Mouse (Mus musculus) mouse embryonic stem cell (cell line): ENCODE data around the gene Dcst2.

Experiments used
- in situ Hi-C, 2 experiments: fragments of 300-500 bp; cut with MboI; formaldehyde crosslinking; loops; 1 replicate in 1 of 2; 3 replicates in 1 of 2; pipeline ENCODE4 v1.14.3; 2019 to 2020; ENCODE audit warnings: low sequenced_read_pairs in 2 of 2, low pct_unique_long_range_greater_than_20kb in 1 of 2, mixed read lengths in 1 of 2; ENCODE audit not compliant: unreplicated experiment in 1 of 2

The Dcst2 gene

DNA sequence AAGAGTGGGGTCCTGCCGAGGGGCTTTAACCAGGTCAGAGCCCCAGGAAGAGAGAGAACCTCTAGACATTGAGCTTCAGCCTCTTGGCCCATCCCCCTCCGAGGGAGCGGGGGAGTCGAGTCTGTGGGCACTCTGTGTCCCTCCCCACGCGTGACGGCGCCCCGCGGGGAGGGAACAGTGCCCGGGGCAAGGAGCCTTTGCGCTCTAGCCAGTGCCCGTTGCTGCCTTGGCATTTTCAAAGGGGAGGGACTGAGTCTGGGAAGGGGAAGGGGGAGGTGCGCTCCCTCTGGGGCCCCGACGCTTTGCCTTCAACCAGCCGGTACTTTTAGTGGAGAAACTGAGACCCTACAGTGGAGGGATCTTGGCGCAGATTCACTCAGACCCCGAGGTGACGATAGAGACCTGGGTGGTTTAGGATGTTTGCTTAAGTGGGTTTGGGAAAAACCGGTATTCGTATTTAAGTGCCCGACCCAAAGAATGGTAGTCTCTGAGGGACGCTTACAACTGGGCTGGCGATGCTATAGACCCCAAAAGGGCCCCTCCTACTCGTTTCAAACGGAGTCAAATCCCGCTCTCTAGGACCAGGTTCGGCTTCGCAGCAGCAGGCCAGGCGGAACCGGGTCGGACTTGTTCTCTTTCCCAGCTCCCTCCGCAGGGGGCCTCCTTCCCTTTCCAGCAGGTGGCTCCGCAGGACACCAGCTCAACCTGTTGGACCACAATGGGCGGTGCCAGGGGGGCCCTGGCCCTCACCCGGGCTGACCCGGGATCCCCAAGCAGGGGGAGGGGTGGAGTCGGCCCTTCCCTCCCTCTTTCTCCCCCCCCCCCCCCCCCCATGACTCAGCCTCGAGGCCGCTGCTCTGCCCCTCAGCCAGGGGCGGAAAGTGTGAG, 32.5 kb downstream of the Dcst2 start, which contains the start of gene Zbtb7b:
TSS of gene Zbtb7b (minus strand) at position 771 of the 888 bp plus-strand sequence.
- in situ Hi-C loops, result no loop called here

DNA sequence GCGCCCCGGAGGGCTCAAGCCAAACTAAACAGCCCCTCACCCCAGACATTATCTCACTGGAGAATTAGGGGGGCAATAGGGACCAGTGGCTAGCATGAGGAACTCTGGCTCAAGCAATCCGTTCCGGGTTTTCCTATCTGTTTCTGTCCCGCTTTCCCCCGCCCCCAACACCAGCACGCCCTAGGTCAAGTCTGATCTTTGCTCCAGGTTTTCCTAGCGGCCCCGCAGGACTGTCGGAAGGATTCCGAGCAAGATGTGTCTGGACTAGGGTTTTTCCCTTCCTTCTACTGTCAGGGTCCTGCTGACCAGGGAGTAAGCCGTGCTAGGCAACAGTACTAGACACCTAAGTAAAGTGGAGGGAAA, 33.1 kb downstream of the Dcst2 start:
- in situ Hi-C loops, result no loop called here

DNA sequence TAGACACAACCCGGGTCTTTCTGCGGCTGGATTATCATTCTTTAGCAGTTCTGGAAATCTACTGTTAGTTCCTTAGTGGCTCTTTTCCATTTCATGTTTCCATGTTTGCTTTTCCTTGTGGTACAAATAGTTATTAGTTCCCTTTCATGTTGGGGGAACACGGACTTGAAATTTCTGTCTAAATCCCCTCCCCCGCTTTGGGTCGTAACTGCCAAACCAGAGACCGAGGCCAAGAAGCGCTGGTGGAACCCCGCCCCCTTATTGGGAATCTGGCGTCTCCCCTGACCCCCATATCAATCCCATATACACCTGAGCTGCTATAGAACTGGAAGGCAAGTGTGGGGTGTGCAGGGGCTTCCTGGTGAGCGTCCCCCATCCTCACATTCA, 33.6 kb downstream of the Dcst2 start:
- in situ Hi-C loops, result no loop called here

DNA sequence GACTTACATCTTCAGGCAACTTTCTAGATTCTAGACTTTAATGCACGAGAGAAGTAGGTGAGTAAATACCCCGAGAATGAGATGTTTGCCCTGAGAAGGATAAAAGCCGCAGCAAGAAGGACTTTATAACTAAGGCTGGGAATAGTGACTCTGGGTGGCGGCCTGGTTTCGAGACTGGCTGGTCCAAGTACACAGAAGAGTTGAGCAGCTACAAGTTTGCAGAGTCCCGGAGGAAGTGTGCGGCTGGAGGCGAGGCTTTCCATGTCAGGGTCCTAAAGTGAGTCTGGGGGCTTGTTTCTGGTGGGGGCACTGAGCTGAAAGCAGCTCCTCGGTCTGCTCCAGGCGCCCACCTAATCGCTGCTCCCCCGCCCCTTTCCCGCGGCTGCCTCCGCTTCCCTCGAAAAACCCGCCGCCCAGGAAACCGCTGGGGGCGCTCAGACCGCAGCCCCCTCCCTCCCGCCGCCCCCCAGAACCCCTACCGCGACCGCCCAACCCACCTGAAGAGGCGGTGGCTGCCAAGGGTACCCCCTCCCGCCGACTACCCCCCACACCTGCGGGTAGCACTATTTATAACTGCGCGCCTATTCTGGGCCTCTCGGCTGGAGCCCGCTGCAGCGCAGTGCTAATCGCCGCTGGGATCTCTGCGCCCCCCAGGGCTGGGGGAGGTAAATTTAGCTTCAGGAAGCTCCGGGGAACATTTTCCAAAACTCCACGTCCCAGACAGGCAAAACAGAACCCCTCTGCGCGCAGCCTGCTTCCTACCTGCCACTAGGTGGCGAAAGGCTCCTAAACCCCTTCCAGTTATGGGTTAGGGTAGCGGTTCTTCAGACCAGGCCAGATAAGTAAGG, 34.3 kb downstream of the Dcst2 start:
- in situ Hi-C loops, result no loop called here

DNA sequence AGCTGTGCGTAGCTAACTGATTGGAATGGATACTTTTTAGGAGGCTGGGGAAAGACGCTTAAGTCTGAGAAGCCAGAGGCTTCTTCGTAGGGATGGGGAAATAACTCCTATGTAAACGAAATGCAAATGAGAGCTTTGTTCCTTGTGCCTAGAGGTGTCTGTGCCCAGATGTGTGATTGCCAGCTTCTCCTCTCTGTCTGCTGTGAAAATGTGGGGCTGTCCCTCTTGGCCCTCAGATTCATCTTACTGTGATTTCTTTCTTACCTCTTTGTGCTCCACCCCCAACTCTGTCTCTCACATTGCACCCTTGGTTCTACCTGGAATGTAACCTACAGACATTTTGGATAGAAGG, 34.9 kb downstream of the Dcst2 start:
- in situ Hi-C loops, result no loop called here

DNA sequence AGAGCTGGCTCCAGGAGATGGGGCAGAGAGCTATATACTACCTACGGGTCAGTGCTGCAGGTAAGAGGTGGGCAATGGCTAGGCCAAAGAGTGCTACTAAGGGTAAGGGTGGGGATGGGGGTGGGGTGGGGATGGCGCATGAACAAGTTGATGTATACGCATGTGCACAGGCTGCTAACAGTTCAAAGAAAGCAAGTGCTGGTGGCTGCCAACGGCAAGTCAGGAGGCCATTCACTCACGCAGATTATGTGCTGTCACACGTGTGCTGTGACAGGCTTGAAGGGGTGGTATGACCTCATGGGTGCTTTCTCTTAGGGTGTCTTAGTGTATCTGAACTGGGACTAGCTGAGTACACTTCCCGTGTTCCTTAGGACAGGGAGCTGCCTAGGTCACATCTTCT, 39.6 kb downstream of the Dcst2 start:
- in situ Hi-C loops, result no loop called here

DNA sequence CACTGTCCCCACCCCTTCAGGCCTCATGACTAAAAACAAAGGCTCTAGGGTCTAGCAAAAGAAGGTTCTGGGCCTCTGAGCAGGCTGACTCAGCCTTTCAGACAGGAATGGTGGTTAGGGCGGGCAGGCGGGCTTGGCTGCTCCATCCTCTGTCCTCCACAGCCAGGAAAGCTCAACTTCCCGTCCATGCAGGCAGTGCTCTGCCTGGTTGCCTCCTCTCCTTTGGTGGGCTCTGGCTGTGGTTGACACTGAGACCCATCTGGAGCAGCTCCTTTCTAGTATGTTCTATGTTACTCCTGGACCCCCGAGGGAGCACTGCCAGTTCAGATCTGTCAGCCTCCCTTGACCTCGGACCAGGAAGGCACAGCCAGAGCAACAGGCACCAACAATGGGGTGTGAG, 40.9 kb downstream of the Dcst2 start, which contains the start of gene Lenep:
TSS of gene Lenep (minus strand) at position 101 of the 400 bp plus-strand sequence.
- in situ Hi-C loops, result no loop called here

DNA sequence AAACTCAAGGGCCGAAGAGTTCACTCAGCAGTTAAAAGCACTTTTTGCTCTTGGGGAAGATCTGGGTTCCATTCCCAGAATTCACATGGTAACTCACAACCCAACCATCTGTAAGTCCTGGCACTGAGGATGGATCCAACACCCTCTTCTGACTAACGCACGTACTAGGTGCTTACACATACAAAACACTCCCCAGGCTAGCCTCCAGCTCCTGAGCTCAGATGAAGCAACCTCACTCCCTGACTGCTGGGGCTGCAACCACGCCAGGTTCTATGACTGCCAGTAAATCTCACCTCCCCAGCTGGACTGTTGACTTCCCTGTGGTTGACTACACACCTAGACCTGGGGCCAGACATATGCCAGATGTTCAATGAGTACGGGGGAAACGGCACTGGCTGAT, 45.1 kb downstream of the Dcst2 start:
- in situ Hi-C loops, result no loop called here

DNA sequence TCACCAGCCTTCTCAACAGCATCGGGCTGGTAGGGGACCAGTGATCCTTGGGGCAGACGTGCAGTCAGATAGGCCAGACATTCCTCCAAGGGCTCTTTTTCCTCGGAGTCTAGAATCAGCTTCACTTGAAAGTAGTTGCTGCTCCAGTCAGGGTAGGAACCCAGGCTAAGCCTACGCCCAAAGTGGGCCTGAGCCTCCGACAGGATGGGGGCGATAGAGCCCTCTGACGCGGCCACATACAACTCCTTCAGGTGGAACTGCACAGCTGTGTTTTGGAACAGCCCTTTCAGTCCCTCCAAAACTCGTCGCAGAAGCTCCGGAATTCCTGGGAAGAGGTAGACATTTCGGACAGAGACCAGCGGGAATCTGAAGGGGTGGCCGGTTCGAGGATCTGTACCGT, 46.7 kb downstream of the Dcst2 start:
- in situ Hi-C loops, result no loop called here

DNA sequence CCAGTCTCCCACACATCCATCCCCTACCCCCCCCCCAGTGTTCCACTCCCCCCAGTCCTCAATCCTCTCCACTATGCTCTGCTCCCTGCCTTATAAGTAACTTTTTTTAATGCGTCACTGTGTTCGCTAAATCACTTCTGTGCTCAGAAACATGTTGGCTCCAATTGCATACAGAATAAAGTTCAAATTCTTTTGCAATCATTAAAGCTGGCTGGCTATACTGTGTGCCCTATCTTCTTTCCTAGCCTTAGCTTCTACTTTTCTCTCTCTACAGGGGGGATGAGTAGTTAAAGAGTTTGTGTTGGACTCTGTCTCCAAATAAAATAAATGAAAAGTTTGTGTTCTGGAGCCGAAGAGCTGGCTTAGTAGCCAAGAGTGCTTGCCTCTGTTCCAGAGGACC, 47.9 kb downstream of the Dcst2 start:
- in situ Hi-C loops, result no loop called here

DNA sequence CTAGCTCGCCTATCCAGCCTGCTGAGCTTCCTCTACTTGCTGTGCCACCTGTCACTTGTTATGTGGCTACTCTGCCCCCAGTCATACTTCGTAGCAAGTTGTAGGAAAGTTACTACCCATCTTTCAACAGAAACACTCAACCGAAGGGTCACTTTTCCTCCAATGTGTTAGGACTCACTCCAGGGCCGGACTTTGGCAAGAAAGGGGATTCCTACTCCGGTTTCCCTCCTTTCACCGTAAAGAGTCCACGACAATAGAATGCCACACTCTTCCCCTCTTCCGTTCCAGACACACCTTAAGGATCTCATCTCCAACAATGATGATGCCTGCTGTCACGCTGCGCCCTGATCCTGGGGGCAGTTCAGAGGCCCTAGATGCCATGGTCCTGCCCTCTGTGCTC, 49.1 kb downstream of the Dcst2 start:
- in situ Hi-C loops, result no loop called here

DNA sequence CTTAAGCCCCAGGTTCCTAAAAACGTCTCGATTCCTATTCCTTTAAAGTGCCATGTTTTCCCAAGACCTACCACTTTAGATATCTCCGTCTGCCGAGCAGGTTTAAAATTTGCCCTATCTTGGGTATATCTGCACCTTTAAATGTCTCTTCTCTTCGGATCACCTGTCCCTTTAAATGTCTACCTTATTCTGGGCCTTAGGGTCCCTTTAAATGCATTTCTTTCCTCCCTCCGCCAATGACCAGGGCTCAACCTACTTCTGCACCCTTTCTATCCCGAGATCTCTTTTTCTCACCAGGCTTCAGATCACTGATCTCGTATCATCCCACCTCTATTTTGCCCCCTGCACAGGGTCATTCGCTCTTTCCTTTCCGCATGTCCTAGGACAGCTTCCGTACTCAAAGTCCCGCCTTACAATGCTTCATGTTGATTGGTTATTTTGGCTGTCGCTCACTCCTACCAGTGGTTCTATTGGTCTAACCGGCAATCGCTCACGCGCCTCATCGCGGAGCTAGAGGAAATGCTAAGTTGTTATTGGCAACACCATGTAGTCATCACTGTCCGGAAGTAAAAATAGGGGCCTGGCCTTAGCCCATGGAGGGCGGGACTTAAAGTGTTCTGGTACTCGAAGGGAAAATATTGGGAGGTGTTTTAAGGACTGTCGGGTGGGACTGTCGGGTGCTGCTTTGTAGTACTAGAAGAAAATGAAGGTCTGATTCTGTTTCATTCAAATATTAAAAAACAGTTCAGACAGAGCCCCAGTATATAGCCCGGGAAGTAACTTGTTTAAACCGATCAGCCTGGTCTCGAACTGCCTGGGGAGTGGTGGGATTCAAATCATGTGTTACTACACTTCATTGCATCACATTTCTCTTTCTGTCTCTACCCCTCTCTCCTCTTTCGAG, 50.0 kb downstream of the Dcst2 start, which contains the start of gene Flad1:
TSS of gene Flad1 (minus strand) at position 381 of the 904 bp plus-strand sequence.
- in situ Hi-C loops, result no loop called here

DNA sequence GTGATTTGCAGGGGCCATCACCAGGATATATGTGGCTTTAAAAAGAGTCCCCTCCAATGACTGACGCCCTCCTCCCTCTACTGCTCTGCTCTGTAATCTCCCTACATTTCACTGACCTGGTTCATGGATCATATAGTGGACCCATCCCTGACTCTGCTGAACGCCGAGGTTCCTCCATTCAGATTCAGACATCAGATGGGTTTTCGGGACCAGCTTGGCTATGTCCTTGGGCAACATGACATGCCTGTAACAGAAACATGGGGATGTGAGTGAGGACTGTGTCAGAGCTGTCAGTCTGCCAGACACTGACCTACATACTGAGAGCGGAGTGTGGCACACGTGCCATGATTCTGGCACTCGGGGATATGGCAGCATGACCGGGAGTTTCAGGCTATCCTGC, 54.4 kb downstream of the Dcst2 start:
- in situ Hi-C loops, result no loop called here

DNA sequence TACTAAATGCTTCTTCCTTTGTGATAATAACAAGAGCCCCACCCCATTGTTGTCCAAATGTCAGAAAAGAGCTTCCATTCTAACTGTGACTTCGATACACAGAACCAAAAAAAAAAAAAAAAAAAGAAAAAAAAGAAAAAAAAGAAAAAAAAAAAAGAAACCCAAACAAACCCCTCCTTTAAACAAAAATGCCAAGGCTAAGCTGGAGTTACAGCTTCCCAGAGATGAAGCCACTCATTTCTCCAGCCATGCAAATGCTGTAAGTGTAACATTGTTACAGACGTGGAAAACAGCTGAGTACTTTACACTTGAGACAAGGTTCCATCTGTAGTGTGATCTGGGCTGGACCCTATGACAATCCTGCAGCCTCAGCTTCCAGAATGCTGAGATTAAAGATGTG, 55.4 kb downstream of the Dcst2 start:
- in situ Hi-C loops, result no loop called here

DNA sequence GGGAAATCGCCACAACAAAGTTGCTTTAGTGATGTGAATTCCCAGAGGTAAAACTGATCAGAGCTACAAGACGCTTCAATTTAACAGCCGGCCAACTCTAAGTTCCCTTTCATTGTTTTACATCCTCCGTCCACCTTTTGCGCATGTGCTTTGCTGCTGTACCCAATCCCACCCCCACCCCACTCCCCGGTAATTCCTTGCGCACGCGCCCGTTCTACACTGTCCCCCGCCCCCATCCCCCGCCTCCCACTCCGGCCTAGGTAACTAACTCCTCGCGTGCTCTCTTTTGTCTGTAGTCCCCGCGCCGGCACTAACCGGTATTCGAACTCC, 56.0 kb downstream of the Dcst2 start:
- in situ Hi-C loops, result no loop called here

DNA sequence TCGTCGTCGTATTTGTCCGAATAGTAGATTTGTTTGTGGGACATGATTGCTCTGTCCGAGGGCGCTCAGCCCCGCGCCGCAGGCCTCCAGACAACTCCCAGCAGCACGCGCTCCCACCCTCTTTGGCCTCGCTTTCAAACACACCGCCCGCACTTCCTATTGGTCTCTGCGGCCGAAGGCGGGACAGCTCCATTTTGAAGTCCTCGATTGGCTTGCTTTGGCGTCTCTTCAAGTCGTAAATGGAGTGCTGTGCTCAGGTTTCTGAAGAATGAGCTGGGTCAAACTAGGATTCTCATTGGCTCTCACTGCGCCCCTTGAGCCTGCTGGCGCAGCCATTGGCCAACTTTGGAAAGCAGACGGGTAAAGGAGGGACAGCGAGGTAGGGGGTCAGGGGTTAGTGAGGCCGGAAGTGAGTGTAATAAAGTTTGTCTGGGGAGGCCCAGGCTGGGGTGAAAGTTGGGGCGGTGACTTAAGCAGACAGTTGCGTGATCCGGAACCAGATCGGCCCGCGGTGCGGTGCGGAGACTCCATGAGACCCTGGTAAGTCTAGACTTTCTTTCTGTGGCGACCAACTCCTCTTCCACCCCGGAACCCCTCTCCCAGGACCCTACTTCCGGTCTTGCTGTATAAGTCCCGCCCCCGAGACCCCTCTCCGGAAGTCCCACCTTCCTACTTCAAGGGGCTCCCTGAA, 56.5 kb downstream of the Dcst2 start, which contains the start of the genes Cks1b and Shc1:
TSS of gene Cks1b (minus strand) at position 214 of the 691 bp plus-strand sequence.
TSS of gene Shc1 (plus strand) at position 274 of the 691 bp plus-strand sequence.
- in situ Hi-C loops, result no loop called here

DNA sequence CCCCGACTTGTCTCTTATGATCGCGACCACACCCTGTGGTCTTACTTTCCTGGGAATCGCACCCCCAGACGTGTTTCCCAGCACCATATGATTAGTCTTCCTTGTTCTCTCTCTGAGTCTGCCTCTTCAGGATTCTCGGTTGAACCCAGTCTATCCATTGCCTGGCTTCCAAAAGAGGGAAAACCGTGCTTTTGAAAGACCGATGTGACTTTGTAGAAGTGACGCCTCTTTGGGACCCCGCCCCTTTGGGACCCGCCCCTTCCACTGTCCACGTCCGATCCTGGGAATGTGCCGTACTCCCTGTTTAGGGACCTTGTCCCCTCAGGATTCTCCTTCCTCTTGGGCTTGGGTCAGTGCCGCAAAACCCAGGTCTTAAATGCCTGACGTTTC, 57.1 kb downstream of the Dcst2 start:
- in situ Hi-C loops, result no loop called here

DNA sequence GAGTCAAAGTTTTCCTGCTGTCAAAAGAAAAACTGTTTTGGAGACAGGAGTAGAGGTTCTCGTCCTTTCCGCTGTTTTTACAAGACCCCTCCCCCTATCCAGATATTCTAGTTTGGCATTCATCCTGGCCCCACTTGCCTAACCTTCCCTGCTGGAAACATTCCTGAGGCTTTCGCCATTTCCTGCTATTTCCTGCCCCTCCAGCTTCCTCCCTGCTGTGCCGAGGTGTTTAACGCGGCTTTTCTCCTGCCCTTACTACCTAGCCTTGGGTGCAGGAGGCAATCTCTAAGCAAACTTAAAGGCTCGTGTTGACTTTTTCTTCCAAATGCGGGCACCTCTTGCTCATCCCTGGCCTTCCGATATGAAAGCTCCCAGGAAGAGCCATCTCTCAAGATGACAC, 57.8 kb downstream of the Dcst2 start:
- in situ Hi-C loops, result no loop called here
